Mouse (Mus musculus) activated CD4-positive, CD25-positive, alpha-beta regulatory T cell, adult 4 months (primary cell): ENCODE measurements at regions not wholly inside any gene's neighbourhood (a gene's known extent, or its start where the extent isn't known, plus 50 kb on each side); places are given as distances from the start of the nearest gene placed in this dataset.

ENCODE experiments used
- ATAC-seq: one replicate; pipeline ENCODE4 v1.8.0; 2017

- no peak for ATAC-seq
Measured at GRCm38 (mm10) chr2:138123331-138123730, 133.0 kb upstream of the Btbd3 start.

GRCm38 (mm10) chr2:138120868-138121267, 135.5 kb upstream of the Btbd3 start:
- no peak for ATAC-seq

- ATAC-seq, result no peak
Measured at GRCm38 (mm10) chr2:138120131-138120530, 136.2 kb upstream of the Btbd3 start.

- ATAC-seq, result no peak
Measured at GRCm38 (mm10) chr2:138099777-138100176, 156.6 kb upstream of the Btbd3 start.

- ATAC-seq, result no peak
Measured at GRCm38 (mm10) chr2:138085390-138085789, 171.0 kb upstream of the Btbd3 start.

- no peak for ATAC-seq
Measured at GRCm38 (mm10) chr2:138084564-138085283, 171.6 kb upstream of the Btbd3 start.

GRCm38 (mm10) chr2:138074020-138074613, 182.2 kb upstream of the Btbd3 start:
- ATAC-seq, result no peak

- no peak for ATAC-seq
Measured at GRCm38 (mm10) chr2:138072165-138072728, 184.1 kb upstream of the Btbd3 start.

- no peak for ATAC-seq
Measured at GRCm38 (mm10) chr2:138053081-138053480, 203.3 kb upstream of the Btbd3 start.

- no peak for ATAC-seq
Measured at GRCm38 (mm10) chr2:138048341-138048740, 208.0 kb upstream of the Btbd3 start.

GRCm38 (mm10) chr2:138047781-138048201, 208.6 kb upstream of the Btbd3 start:
- ATAC-seq, result no peak

GRCm38 (mm10) chr2:138047361-138047760, 209.0 kb upstream of the Btbd3 start:
- no peak for ATAC-seq

- ATAC-seq, result no peak
Measured at GRCm38 (mm10) chr2:138046918-138047317, 209.4 kb upstream of the Btbd3 start.

GRCm38 (mm10) chr2:138045933-138046642, 210.3 kb upstream of the Btbd3 start:
- ATAC-seq, result no peak

GRCm38 (mm10) chr2:138040706-138041105, 215.7 kb upstream of the Btbd3 start:
- no peak for ATAC-seq

- no peak for ATAC-seq
Measured at GRCm38 (mm10) chr2:138040302-138040701, 216.1 kb upstream of the Btbd3 start.

GRCm38 (mm10) chr2:138034123-138034736, 222.1 kb upstream of the Btbd3 start:
- no peak for ATAC-seq

GRCm38 (mm10) chr2:138033379-138034122, 222.8 kb upstream of the Btbd3 start:
- ATAC-seq, result no peak

GRCm38 (mm10) chr2:138027411-138027810, 229.0 kb upstream of the Btbd3 start:
- no peak for ATAC-seq

GRCm38 (mm10) chr2:138023558-138023957, 232.8 kb upstream of the Btbd3 start:
- ATAC-seq, result no peak

- ATAC-seq, result no peak
Measured at GRCm38 (mm10) chr2:137981766-137982165, 274.6 kb upstream of the Btbd3 start.

GRCm38 (mm10) chr2:137977767-137978166, 278.6 kb upstream of the Btbd3 start:
- ATAC-seq, result no peak
